In the genomic region with DNA sequence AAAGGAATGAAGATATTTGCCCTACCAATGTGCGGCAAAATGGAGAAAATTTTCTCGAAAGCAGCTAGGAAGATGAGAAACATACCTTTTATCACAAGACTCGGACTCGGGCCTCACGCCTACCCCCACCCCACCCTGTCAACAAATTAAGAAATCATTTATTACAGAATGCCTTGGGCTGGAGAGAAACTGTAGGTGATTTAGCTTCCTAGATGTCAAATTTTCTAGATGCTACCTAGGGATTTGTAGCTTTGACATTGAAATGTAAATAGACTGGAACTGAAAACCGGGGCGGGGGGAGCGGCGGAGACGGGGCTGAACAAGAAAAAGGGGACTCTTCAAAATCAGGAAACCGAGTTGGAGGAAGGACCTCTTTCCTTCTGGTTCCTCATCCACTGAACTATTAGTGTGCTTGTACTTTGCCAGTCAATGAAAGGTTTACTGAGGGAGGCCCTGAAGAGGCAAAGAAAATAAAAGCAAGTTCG, we compare ENCODE assay signal across 8 mouse cellular contexts. TPM values are rescaled to one million over a fixed set of nuclear protein-coding genes. Genes with fewer than 3 reads are reported as not detected.
DNase-seq lines count a peak whose midpoint lies in the region; ATAC-seq and TF ChIP-seq lines count a peak whose summit lies in the region.

No protein-coding gene starts in this region.

- TF ChIP-seq EP300 in heart, postnatal 0 days (IDR thresholded peaks at IDR 0.05; ENCODE audit: low read depth) = no peak
- TF ChIP-seq EP300 in liver, embryonic 14.5 days (IDR thresholded peaks at IDR 0.05; ENCODE audit: low read depth) = no peak

- WGBS in heart, postnatal 0 days = 21% methylated on average over 12 of the region's 12 CpGs
- WGBS in liver, embryonic 14.5 days (ENCODE audit: insufficient replicate concordance) = 11% methylated on average over 12 of the region's 12 CpGs
- WGBS in neural tube, embryonic 15.5 days = 24% methylated on average over 12 of the region's 12 CpGs

- no peaks in the 10 kb centered on the region for H3K4me1 ChIP-seq in heart, postnatal 0 days (ENCODE audit: control insufficient read depth, insufficient read depth)
- H3K4me1 ChIP-seq in liver, embryonic 14.5 days (replicated peaks; ENCODE audit: control insufficient read depth in 2 of 2, insufficient read depth in 2 of 2, low read length in 1 of 2) = no peaks in the 10 kb centered on the region
- H3K4me1 ChIP-seq in neural tube, embryonic 15.5 days = 0 out of 2 replicates have a peak, but pooled peaks cover 4% of the 10 kb centered on the region

- H3K36me3 ChIP-seq in heart, postnatal 0 days (replicated peaks; ENCODE audit: control insufficient read depth, insufficient read depth, low read length) = no peaks in the 10 kb centered on the region
- no peaks in the 10 kb centered on the region for H3K36me3 ChIP-seq in liver, embryonic 14.5 days (replicated peaks; ENCODE audit: control insufficient read depth, insufficient read depth, low read depth)
- H3K36me3 ChIP-seq in neural tube, embryonic 15.5 days = no peaks in the 10 kb centered on the region

- peak overlapping the region; percentile 59 for H3K9ac ChIP-seq in heart, postnatal 0 days (replicated peaks; ENCODE audit: low read depth, low read length)
- H3K9ac ChIP-seq in liver, embryonic 14.5 days (replicated peaks) = peak overlapping the region; percentile 4; the same call in 1 of the 2 replicates
- H3K9ac ChIP-seq in neural tube, embryonic 15.5 days (replicated peaks) = peak overlapping the region; percentile 34

- peak; percentile 54 to 64 for DNase-seq in cerebellum, postnatal 10 days
- DNase-seq in cerebellum, adult 18-20 months = no peak
- DNase-seq in right cerebral cortex, postnatal 4 days = peak; percentile 13
- no peak for DNase-seq in right cerebral cortex, postnatal 36 days (ENCODE audit: low spot score in 2 of 2)
- no peak for DNase-seq in heart, postnatal 0 days (ENCODE audit: low spot score)
- DNase-seq in liver, embryonic 14.5 days (ENCODE audit: low read depth in 3 of 3, low spot score in 3 of 3) = no peak
- DNase-seq in urinary bladder, postnatal 14 days (ENCODE audit: low spot score) = no peak

- peak overlapping the region; percentile 46; the same call in 1 of the 2 replicates for H3K27ac ChIP-seq in heart, postnatal 0 days (ENCODE audit: low read depth)
- H3K27ac ChIP-seq in liver, embryonic 14.5 days = no peak overlapping the region
- H3K27ac ChIP-seq in neural tube, embryonic 15.5 days (replicated peaks) = peak overlapping the region; percentile 76

- H3K4me2 ChIP-seq in heart, postnatal 0 days (ENCODE audit: low read depth, low read length) = peak overlapping the region; percentile 59
- H3K4me2 ChIP-seq in liver, embryonic 14.5 days (ENCODE audit: low read depth) = peak overlapping the region; percentile 61
- peak overlapping the region; percentile 56 for H3K4me2 ChIP-seq in neural tube, embryonic 15.5 days

- TF ChIP-seq CTCF in heart, postnatal 0 days (IDR thresholded peaks at IDR 0.05; ENCODE audit: low read depth) = no peak
- no peak for TF ChIP-seq CTCF in liver, embryonic 14.5 days (IDR thresholded peaks at IDR 0.05; ENCODE audit: low read depth)

- H3K27me3 ChIP-seq in heart, postnatal 0 days (ENCODE audit: control insufficient read depth, insufficient read depth, low read length) = no peaks in the 10 kb centered on the region
- H3K27me3 ChIP-seq in liver, embryonic 14.5 days (ENCODE audit: control insufficient read depth, insufficient read depth, low read length) = no peaks in the 10 kb centered on the region
- H3K27me3 ChIP-seq in neural tube, embryonic 15.5 days (replicated peaks) = no peaks in the 10 kb centered on the region

- H3K4me3 ChIP-seq in heart, postnatal 0 days (ENCODE audit: low read depth, low read length) = peak overlapping the region; percentile 55
- peak overlapping the region; percentile 60 to 64 for H3K4me3 ChIP-seq in liver, embryonic 14.5 days (ENCODE audit: insufficient read depth in 1 of 2, low read depth in 2 of 2, low read length in 2 of 2)
- peak overlapping the region; percentile 45 for H3K4me3 ChIP-seq in neural tube, embryonic 15.5 days (replicated peaks)

- H3K9me3 ChIP-seq in heart, postnatal 0 days (replicated peaks; ENCODE audit: control insufficient read depth, low read length) = no peaks in the 10 kb centered on the region
- no peaks in the 10 kb centered on the region for H3K9me3 ChIP-seq in liver, embryonic 14.5 days (ENCODE audit: control insufficient read depth, low read length)
- H3K9me3 ChIP-seq in neural tube, embryonic 15.5 days (replicated peaks) = no peaks in the 10 kb centered on the region

- peak; percentile 44; the same call in 1 of the 2 replicates for ATAC-seq in heart, postnatal 0 days (ENCODE audit: insufficient read depth, low read depth)
- peak; percentile 47; the same call in 1 of the 2 replicates for ATAC-seq in liver, embryonic 14.5 days (ENCODE audit: insufficient read depth)
- ATAC-seq in neural tube, embryonic 15.5 days (ENCODE audit: low FRiP score) = peak; percentile 67

RNA-seq across cellular contexts. Expression of gene Zc4h2, which starts 0.3 kb away (rescaled TPM):
- total RNA-seq in heart, postnatal 0 days (2014; rRNA removed; ENCODE audit: low replicate concordance) = 4.0 and 4.2 TPM in 2 replicates
- polyA plus RNA-seq in heart, postnatal 0 days (2015; fragmentation: Nextera tagmentation; extraction: Ambion mirVana) = 3.2 and 3.9 TPM in 2 replicates
- 0.92 and 1.3 TPM in 2 replicates for polyA plus RNA-seq in liver, embryonic 14.5 days (2012; rRNA removed)
- 1.6 and 1.8 TPM in 2 replicates for polyA plus RNA-seq in liver, embryonic 14.5 days (2014; fragmentation: Nextera tagmentation; extraction: Ambion mirVana)
- 60.4 and 67.9 TPM in 2 replicates for polyA plus RNA-seq in neural tube, embryonic 15.5 days (2015; fragmentation: Nextera tagmentation; extraction: Ambion mirVana)

RNA-seq across cellular contexts. Expression of gene Zc3h12b, which starts 52.8 kb away (rescaled TPM):
- 0.53 and 1.7 TPM in 2 replicates for total RNA-seq in heart, postnatal 0 days (2014; rRNA removed; ENCODE audit: low replicate concordance)
- polyA plus RNA-seq in heart, postnatal 0 days (2015; fragmentation: Nextera tagmentation; extraction: Ambion mirVana) = 0.55 and 0.63 TPM in 2 replicates
- 0.07 and 0.08 TPM in 2 replicates for polyA plus RNA-seq in liver, embryonic 14.5 days (2012; rRNA removed)
- polyA plus RNA-seq in liver, embryonic 14.5 days (2014; fragmentation: Nextera tagmentation; extraction: Ambion mirVana) = 0.14 and 0.17 TPM in 2 replicates
- polyA plus RNA-seq in neural tube, embryonic 15.5 days (2015; fragmentation: Nextera tagmentation; extraction: Ambion mirVana) = 3.1 and 3.4 TPM in 2 replicates

Comparison
In these comparisons a context has a peak if more than half of its experiments do, and no peak if none do; other contexts are left out.
1. DNase-seq: peak in cerebellum, postnatal 10 days (2 of 2) and right cerebral cortex, postnatal 4 days (single experiment); none in cerebellum, adult 18-20 months (0 of 2), right cerebral cortex, postnatal 36 days (0 of 2), heart, postnatal 0 days (single experiment), liver, embryonic 14.5 days (0 of 3) and urinary bladder, postnatal 14 days (single experiment).
2. H3K9ac ChIP-seq: peak in every context shown above with its lines; median percentile 59 in heart, postnatal 0 days; 34 in neural tube, embryonic 15.5 days; 4 in liver, embryonic 14.5 days.
3. RNA of gene Zc4h2, which starts 0.3 kb away (polyA plus RNA-seq): 60.4 to 67.9 TPM in neural tube, embryonic 15.5 days; 3.2 to 3.9 TPM in heart, postnatal 0 days and 0.92 to 1.8 TPM in liver, embryonic 14.5 days; every median in the first group is over 10 times any median in the second.
4. Peak in every context shown above with its lines, with median percentiles within 50 percentile points of each other: ATAC-seq, H3K4me2 ChIP-seq and H3K4me3 ChIP-seq.